Mouse (Mus musculus): ENCODE results near the gene Phlda2. TPM values are rescaled to one million over a fixed set of nuclear protein-coding genes. Genes with fewer than 3 reads are reported as not detected.

Gene Phlda2
- total and polyA plus RNA-seq, 3 experiments, result 3.2 to 22.1 (median 6.4) TPM

GRCm38 (mm10) chr7:143514416-143514768 is 11.4 kb upstream of the Phlda2 start:
- ATAC-seq (ENCODE audit: extremely low read depth, insufficient number of reproducible peaks, low FRiP score, poor library complexity, severe bottlenecking), result no peak
- H3K4me3 ChIP-seq (ENCODE audit: low read depth, low read length), result no peak overlapping the region
- peaks cover 83% of the 10 kb centered on the region for H3K36me3 ChIP-seq (replicated peaks)
- H3K9me3 ChIP-seq (replicated peaks), result no peaks in the 10 kb centered on the region
- no peaks in the 10 kb centered on the region for H3K27me3 ChIP-seq (ENCODE audit: insufficient read depth, low read length)
- TF ChIP-seq CTCF (IDR thresholded peaks at IDR 0.05; ENCODE audit: low read depth, low read length) (no peak), TAL1 (conservative IDR thresholded peaks at IDR 0.05; ENCODE audit: low read depth, low read length) (no peak), GATA2 (IDR thresholded peaks at IDR 0.05; ENCODE audit: borderline replicate concordance, low read depth, low read length) (no peak), POLR2AphosphoS5 (IDR thresholded peaks at IDR 0.05; ENCODE audit: insufficient replicate concordance, low read depth, low read length) (no peak), GATA1 (IDR thresholded peaks at IDR 0.05; ENCODE audit: borderline replicate concordance, low read length) (no peak)
- H3K4me1 ChIP-seq (ENCODE audit: insufficient read depth, low read depth, low read length), result no peaks in the 10 kb centered on the region; the same call in 1 of the 2 replicates
- no peak for DNase-seq (ENCODE audit: low spot score)

GRCm38 (mm10) chr7:143513763-143514415 is 10.9 kb upstream of the Phlda2 start:
- Histone ChIP-seq H3K27me3 (ENCODE audit: insufficient read depth, low read length) (no peaks in the 10 kb centered on the region), H3K9me3 (replicated peaks) (no peaks in the 10 kb centered on the region), H3K4me3 (ENCODE audit: low read depth, low read length) (no peak overlapping the region), H3K4me1 (ENCODE audit: insufficient read depth, low read depth, low read length) (no peaks in the 10 kb centered on the region), H3K36me3 (replicated peaks) (peaks cover 78% of the 10 kb centered on the region)
- no peak for ATAC-seq (ENCODE audit: extremely low read depth, insufficient number of reproducible peaks, low FRiP score, poor library complexity, severe bottlenecking)
- no peak for TF ChIP-seq GATA2 (IDR thresholded peaks at IDR 0.05; ENCODE audit: borderline replicate concordance, low read depth, low read length)
- no peak for TF ChIP-seq CTCF (IDR thresholded peaks at IDR 0.05; ENCODE audit: low read depth, low read length)
- no peak for TF ChIP-seq POLR2AphosphoS5 (IDR thresholded peaks at IDR 0.05; ENCODE audit: insufficient replicate concordance, low read depth, low read length)
- no peak for TF ChIP-seq TAL1 (conservative IDR thresholded peaks at IDR 0.05; ENCODE audit: low read depth, low read length)
- no peak for TF ChIP-seq GATA1 (IDR thresholded peaks at IDR 0.05; ENCODE audit: borderline replicate concordance, low read length)
- DNase-seq (ENCODE audit: low spot score), result no peak

- Histone ChIP-seq H3K36me3 (replicated peaks) (peaks cover 53% of the 10 kb centered on the region), H3K27me3 (ENCODE audit: insufficient read depth, low read length) (peaks cover 4% of the 10 kb centered on the region; the same call in 1 of the 2 replicates), H3K4me3 (ENCODE audit: low read depth, low read length) (no peak overlapping the region), H3K9me3 (replicated peaks) (no peaks in the 10 kb centered on the region), H3K4me1 (ENCODE audit: insufficient read depth, low read depth, low read length) (0 out of 2 replicates have a peak, but pooled peaks cover 3% of the 10 kb centered on the region)
- ATAC-seq (ENCODE audit: extremely low read depth, insufficient number of reproducible peaks, low FRiP score, poor library complexity, severe bottlenecking), result no peak
- TF ChIP-seq CTCF (IDR thresholded peaks at IDR 0.05; ENCODE audit: low read depth, low read length) (no peak), GATA1 (IDR thresholded peaks at IDR 0.05; ENCODE audit: borderline replicate concordance, low read length) (no peak), POLR2AphosphoS5 (IDR thresholded peaks at IDR 0.05; ENCODE audit: insufficient replicate concordance, low read depth, low read length) (no peak), GATA2 (IDR thresholded peaks at IDR 0.05; ENCODE audit: borderline replicate concordance, low read depth, low read length) (no peak), TAL1 (conservative IDR thresholded peaks at IDR 0.05; ENCODE audit: low read depth, low read length) (no peak)
- no peak for DNase-seq (ENCODE audit: low spot score)
Measured at GRCm38 (mm10) chr7:143511335-143511712, 8.4 kb upstream of the Phlda2 start.

- Histone ChIP-seq H3K27me3 (ENCODE audit: insufficient read depth, low read length) (peaks cover 5% of the 10 kb centered on the region; the same call in 1 of the 2 replicates), H3K36me3 (replicated peaks) (peaks cover 47% of the 10 kb centered on the region), H3K4me3 (ENCODE audit: low read depth, low read length) (no peak overlapping the region), H3K4me1 (ENCODE audit: insufficient read depth, low read depth, low read length) (peaks cover 4% of the 10 kb centered on the region; the same call in 1 of the 2 replicates), H3K9me3 (replicated peaks) (no peaks in the 10 kb centered on the region)
- ATAC-seq (ENCODE audit: extremely low read depth, insufficient number of reproducible peaks, low FRiP score, poor library complexity, severe bottlenecking) (no peak), DNase-seq (ENCODE audit: low spot score) (no peak)
- TF ChIP-seq GATA1 (IDR thresholded peaks at IDR 0.05; ENCODE audit: borderline replicate concordance, low read length), result no peak
- no peak for TF ChIP-seq TAL1 (conservative IDR thresholded peaks at IDR 0.05; ENCODE audit: low read depth, low read length)
- TF ChIP-seq GATA2 (IDR thresholded peaks at IDR 0.05; ENCODE audit: borderline replicate concordance, low read depth, low read length), result no peak
- TF ChIP-seq POLR2AphosphoS5 (IDR thresholded peaks at IDR 0.05; ENCODE audit: insufficient replicate concordance, low read depth, low read length), result no peak
- no peak for TF ChIP-seq CTCF (IDR thresholded peaks at IDR 0.05; ENCODE audit: low read depth, low read length)
Measured at GRCm38 (mm10) chr7:143510593-143511334, 7.8 kb upstream of the Phlda2 start.

- ATAC-seq (ENCODE audit: extremely low read depth, insufficient number of reproducible peaks, low FRiP score, poor library complexity, severe bottlenecking) (no peak), DNase-seq (ENCODE audit: low spot score) (no peak)
- Histone ChIP-seq H3K9me3 (replicated peaks) (no peaks in the 10 kb centered on the region), H3K4me3 (ENCODE audit: low read depth, low read length) (no peak overlapping the region), H3K27me3 (ENCODE audit: insufficient read depth, low read length) (peaks cover 5% of the 10 kb centered on the region; the same call in 1 of the 2 replicates), H3K4me1 (ENCODE audit: insufficient read depth, low read depth, low read length) (peaks cover 7% of the 10 kb centered on the region), H3K36me3 (replicated peaks) (peaks cover 35% of the 10 kb centered on the region)
- TF ChIP-seq CTCF (IDR thresholded peaks at IDR 0.05; ENCODE audit: low read depth, low read length) (no peak), POLR2AphosphoS5 (IDR thresholded peaks at IDR 0.05; ENCODE audit: insufficient replicate concordance, low read depth, low read length) (no peak), GATA1 (IDR thresholded peaks at IDR 0.05; ENCODE audit: borderline replicate concordance, low read length) (no peak), GATA2 (IDR thresholded peaks at IDR 0.05; ENCODE audit: borderline replicate concordance, low read depth, low read length) (no peak), TAL1 (conservative IDR thresholded peaks at IDR 0.05; ENCODE audit: low read depth, low read length) (no peak)
Measured at GRCm38 (mm10) chr7:143509566-143509965, 6.6 kb upstream of the Phlda2 start.

- ATAC-seq (ENCODE audit: extremely low read depth, insufficient number of reproducible peaks, low FRiP score, poor library complexity, severe bottlenecking), result no peak
- DNase-seq (ENCODE audit: low spot score), result peak; percentile 48
Measured at GRCm38 (mm10) chr7:143506675-143507074, 3.7 kb upstream of the Phlda2 start.

More at GRCm38 (mm10) chr7:143506675-143507074, 3.7 kb upstream of the Phlda2 start:
- Histone ChIP-seq H3K36me3 (replicated peaks) (peaks cover 7% of the 10 kb centered on the region), H3K4me3 (ENCODE audit: low read depth, low read length) (no peak overlapping the region), H3K4me1 (ENCODE audit: insufficient read depth, low read depth, low read length) (peaks cover 12% of the 10 kb centered on the region), H3K27me3 (ENCODE audit: insufficient read depth, low read length) (peaks cover 19% of the 10 kb centered on the region), H3K9me3 (replicated peaks) (peaks cover 12% of the 10 kb centered on the region)
- TF ChIP-seq CTCF (IDR thresholded peaks at IDR 0.05; ENCODE audit: low read depth, low read length) (peak; percentile 69; the same call in 1 of the 2 replicates), POLR2AphosphoS5 (IDR thresholded peaks at IDR 0.05; ENCODE audit: insufficient replicate concordance, low read depth, low read length) (no peak)

All from G1E (cell line).